Mouse (Mus musculus) layer of hippocampus, postnatal 25 days (tissue): Measurements from ENCODE around the gene Fshr. TPM values are rescaled to one million over a fixed set of nuclear protein-coding genes. Genes with fewer than 3 reads are reported as not detected.
A peak's percentile ranks its signal among the peaks of the same experiment; 100 is the strongest.

Source experiments
- DNase-seq, 2 experiments: peaks; one replicate each; pipeline ENCODE4 v3.0.0; 2022; ENCODE audit warnings: mixed read lengths in 2 of 2, low spot score in 1 of 2; ENCODE audit errors: extremely low spot score in 1 of 2
- total RNA-seq, 2 experiments: library from RNA; stranded (reverse); gene quantifications; 2 replicates each; pipeline ENCODE4 v1.2.3; 2021

Fshr gene
- total RNA-seq, 2 experiments from 2014 or later: not detected

- no peak for DNase-seq
Measured at GRCm38 (mm10) chr17:89036049-89036448, 164.4 kb downstream of the Fshr start.

GRCm38 (mm10) chr17:89034627-89035026 is 165.8 kb downstream of the Fshr start:
- no peak for DNase-seq

- no peak for DNase-seq
Measured at GRCm38 (mm10) chr17:89032981-89033380, 167.5 kb downstream of the Fshr start.

- DNase-seq: no peak
Measured at GRCm38 (mm10) chr17:89019518-89019917, 181.0 kb downstream of the Fshr start.

- no peak for DNase-seq
Measured at GRCm38 (mm10) chr17:89017002-89017401, 183.5 kb downstream of the Fshr start.

- DNase-seq: no peak
Measured at GRCm38 (mm10) chr17:89013691-89014090, 186.8 kb downstream of the Fshr start.

- DNase-seq: no peak
Measured at GRCm38 (mm10) chr17:89009117-89009516, 191.4 kb downstream of the Fshr start.

- no peak for DNase-seq
Measured at GRCm38 (mm10) chr17:89008680-89009079, 191.8 kb downstream of the Fshr start.

GRCm38 (mm10) chr17:89005959-89006358 is 194.5 kb downstream of the Fshr start:
- DNase-seq: no peak

- no peak for DNase-seq
Measured at GRCm38 (mm10) chr17:88999907-89000306, 200.6 kb downstream of the Fshr start.

GRCm38 (mm10) chr17:88998243-88998642 is 202.2 kb downstream of the Fshr start:
- DNase-seq: no peak

GRCm38 (mm10) chr17:88991238-88991637 is 209.2 kb downstream of the Fshr start:
- DNase-seq: no peak

GRCm38 (mm10) chr17:88980708-88981355 is 219.6 kb downstream of the Fshr start:
- DNase-seq: no peak

GRCm38 (mm10) chr17:88974538-88974937 is 225.9 kb downstream of the Fshr start:
- DNase-seq: no peak

GRCm38 (mm10) chr17:88966028-88966427 is 234.4 kb downstream of the Fshr start:
- DNase-seq: no peak

- peak in 1 of 2 experiments; percentile 65 for DNase-seq
Measured at GRCm38 (mm10) chr17:88954011-88954410, 246.5 kb downstream of the Fshr start.

- DNase-seq: no peak
Measured at GRCm38 (mm10) chr17:88938153-88938681, 262.3 kb downstream of the Fshr start.

GRCm38 (mm10) chr17:88937341-88938152 is 262.9 kb downstream of the Fshr start:
- DNase-seq: peak in 1 of 2 experiments; percentile 29

- DNase-seq: no peak
Measured at GRCm38 (mm10) chr17:88936941-88937340, 263.5 kb downstream of the Fshr start.
